Mouse (Mus musculus) intestine, embryonic 15.5 days (tissue): Measurements from ENCODE around the gene Ugt1a5. TPM values are rescaled to one million over a fixed set of nuclear protein-coding genes. Genes with fewer than 3 reads are reported as not detected.

Experiments
- ATAC-seq: fragments of 200-750 bp; cut with Nextera tagmentation; 2 replicates; pipeline ENCODE4 v1.8.0; 2017; ENCODE audit warnings: moderate TSS enrichment, moderate library complexity
- H3K27ac ChIP-seq: fragments of 300-500 bp; sonication (generic); 2 replicates; pipeline ENCODE4 v1.5.1; 2015; ENCODE audit warnings: mild to moderate bottlenecking, inconsistent platforms
- H3K27me3 ChIP-seq: fragments of 300-500 bp; sonication (generic); replicated peaks from 2 replicates; pipeline ENCODE4 v1.6.1; 2015; ENCODE audit warnings: inconsistent platforms
- H3K36me3 ChIP-seq: fragments of 300-500 bp; sonication (generic); 2 replicates; pipeline ENCODE4 v1.6.1; 2015; ENCODE audit warnings: inconsistent platforms
- H3K4me1 ChIP-seq: fragments of 300-500 bp; sonication (generic); replicated peaks from 2 replicates; pipeline ENCODE4 v1.6.1; 2015; ENCODE audit warnings: inconsistent platforms
- H3K4me2 ChIP-seq: fragments of 300-500 bp; sonication (generic); replicated peaks from 2 replicates; pipeline ENCODE4 v1.6.1; 2015; ENCODE audit warnings: mild to moderate bottlenecking, inconsistent platforms
- H3K4me3 ChIP-seq: fragments of 300-500 bp; sonication (generic); replicated peaks from 2 replicates; pipeline ENCODE4 v1.5.1; 2015; ENCODE audit warnings: inconsistent platforms
- H3K9ac ChIP-seq: fragments of 300-500 bp; sonication (generic); 2 replicates; pipeline ENCODE4 v1.6.1; 2015; ENCODE audit warnings: inconsistent platforms
- H3K9me3 ChIP-seq: fragments of 300-500 bp; sonication (generic); 2 replicates; pipeline ENCODE4 v1.6.1; 2016; ENCODE audit warnings: inconsistent platforms
- WGBS: fragments of 180-500 bp; shearing (Covaris S2); methylation state at CpG from one replicate; pipeline ENCODE4 v1.1.7; 2015; 5-methylcytosine and 5-hydroxymethylcytosine counted together
- polyA plus RNA-seq: library from polyadenylated mRNA; unstranded; fragments of >200 nt; fragmentation: Nextera tagmentation; extraction: Ambion mirVana; gene quantifications from 2 replicates; pipeline ENCODE4 v1.2.1, GENCODE M21; 2015

Ugt1a5 gene
- polyA plus RNA-seq, 1 experiment from 2014 or later, result not detected

GRCm38 (mm10) chr1:88260604-88261377 lies 95.0 kb downstream of the Ugt1a5 start:
- no peak overlapping the region for H3K9ac ChIP-seq
- WGBS, result 84% methylated on average over 10 of the region's 10 CpGs
- H3K4me1 ChIP-seq, result peaks cover 15% of the 10 kb centered on the region; the same call in 1 of the 2 replicates
- no peaks in the 10 kb centered on the region for H3K27me3 ChIP-seq
- ATAC-seq, result peak; percentile 0; the same call in 1 of the 2 replicates
- H3K9me3 ChIP-seq, result 0 out of 2 replicates have a peak, but pooled peaks cover 7% of the 10 kb centered on the region
- H3K36me3 ChIP-seq, result peaks cover 57% of the 10 kb centered on the region
- H3K4me3 ChIP-seq, result no peak overlapping the region
- no peak overlapping the region for H3K27ac ChIP-seq
- no peak overlapping the region for H3K4me2 ChIP-seq

- Histone ChIP-seq H3K4me1 (peaks cover 15% of the 10 kb centered on the region; the same call in 1 of the 2 replicates), H3K27ac (no peak overlapping the region), H3K4me3 (no peak overlapping the region), H3K9me3 (no peaks in the 10 kb centered on the region), H3K36me3 (peaks cover 66% of the 10 kb centered on the region), H3K4me2 (no peak overlapping the region), H3K9ac (no peak overlapping the region), H3K27me3 (no peaks in the 10 kb centered on the region)
- WGBS, result 82% methylated on average over 7 of the region's 7 CpGs
- ATAC-seq, result peak; percentile 8; the same call in 1 of the 2 replicates
Observed at GRCm38 (mm10) chr1:88261706-88262105, 95.9 kb downstream of the Ugt1a5 start.

- 73% methylated on average over 4 of the region's 4 CpGs for WGBS
- no peak overlapping the region for H3K27ac ChIP-seq
- ATAC-seq, result peak; percentile 7
Observed at GRCm38 (mm10) chr1:88262255-88262654, 96.4 kb downstream of the Ugt1a5 start.

GRCm38 (mm10) chr1:88262961-88263360 lies 97.1 kb downstream of the Ugt1a5 start:
- Histone ChIP-seq H3K4me1 (peaks cover 15% of the 10 kb centered on the region; the same call in 1 of the 2 replicates), H3K4me2 (no peak overlapping the region), H3K27ac (no peak overlapping the region), H3K27me3 (no peaks in the 10 kb centered on the region), H3K4me3 (no peak overlapping the region), H3K9me3 (no peaks in the 10 kb centered on the region), H3K36me3 (peaks cover 78% of the 10 kb centered on the region), H3K9ac (no peak overlapping the region)
- ATAC-seq, result no peak
- WGBS, result 72% methylated on average over 6 of the region's 6 CpGs

More at GRCm38 (mm10) chr1:88262255-88262654, 96.4 kb downstream of the Ugt1a5 start:
- Histone ChIP-seq H3K27me3 (no peaks in the 10 kb centered on the region), H3K4me2 (no peak overlapping the region), H3K36me3 (peaks cover 71% of the 10 kb centered on the region), H3K9me3 (no peaks in the 10 kb centered on the region), H3K4me1 (peaks cover 15% of the 10 kb centered on the region; the same call in 1 of the 2 replicates), H3K4me3 (no peak overlapping the region), H3K9ac (no peak overlapping the region)

- Histone ChIP-seq H3K9me3 (no peaks in the 10 kb centered on the region), H3K27ac (no peak overlapping the region)
- no peak for ATAC-seq
Observed at GRCm38 (mm10) chr1:88263778-88264177, 98.0 kb downstream of the Ugt1a5 start.

GRCm38 (mm10) chr1:88264237-88264868 lies 98.5 kb downstream of the Ugt1a5 start:
- Histone ChIP-seq H3K9me3 (no peaks in the 10 kb centered on the region), H3K27ac (no peak overlapping the region), H3K4me2 (no peak overlapping the region), H3K4me1 (peaks cover 12% of the 10 kb centered on the region; the same call in 1 of the 2 replicates), H3K36me3 (peaks cover 92% of the 10 kb centered on the region), H3K9ac (no peak overlapping the region), H3K27me3 (no peaks in the 10 kb centered on the region), H3K4me3 (no peak overlapping the region)
- no peak for ATAC-seq
- WGBS, result 84% methylated on average over 7 of the region's 7 CpGs

More at GRCm38 (mm10) chr1:88263778-88264177, 98.0 kb downstream of the Ugt1a5 start:
- 91% methylated on average over 5 of the region's 5 CpGs for WGBS
- H3K9ac ChIP-seq, result no peak overlapping the region
- H3K4me3 ChIP-seq, result no peak overlapping the region
- H3K27me3 ChIP-seq, result no peaks in the 10 kb centered on the region
- peaks cover 15% of the 10 kb centered on the region; the same call in 1 of the 2 replicates for H3K4me1 ChIP-seq
- H3K4me2 ChIP-seq, result no peak overlapping the region
- H3K36me3 ChIP-seq, result peaks cover 87% of the 10 kb centered on the region

GRCm38 (mm10) chr1:88264869-88265240 lies 99.0 kb downstream of the Ugt1a5 start:
- H3K4me3 ChIP-seq, result no peak overlapping the region
- H3K9me3 ChIP-seq, result no peaks in the 10 kb centered on the region
- H3K36me3 ChIP-seq, result peaks cover 97% of the 10 kb centered on the region
- no peaks in the 10 kb centered on the region for H3K27me3 ChIP-seq
- no peak overlapping the region for H3K27ac ChIP-seq
- 78% methylated on average over 4 of the region's 4 CpGs for WGBS
- no peak overlapping the region for H3K4me2 ChIP-seq
- no peak overlapping the region for H3K9ac ChIP-seq
- H3K4me1 ChIP-seq, result peaks cover 7% of the 10 kb centered on the region; the same call in 1 of the 2 replicates
- no peak for ATAC-seq

- no peak for ATAC-seq
- WGBS, result 89% methylated on average over 13 of the region's 13 CpGs
- H3K27ac ChIP-seq, result no peak overlapping the region
Observed at GRCm38 (mm10) chr1:88266123-88266522, 100.3 kb downstream of the Ugt1a5 start.

GRCm38 (mm10) chr1:88267489-88267888 lies 101.7 kb downstream of the Ugt1a5 start:
- Histone ChIP-seq H3K9me3 (no peaks in the 10 kb centered on the region), H3K4me2 (no peak overlapping the region), H3K27ac (no peak overlapping the region), H3K36me3 (peaks cover 84% of the 10 kb centered on the region), H3K9ac (no peak overlapping the region), H3K27me3 (no peaks in the 10 kb centered on the region), H3K4me3 (no peak overlapping the region), H3K4me1 (no peaks in the 10 kb centered on the region)
- ATAC-seq, result no peak
- WGBS, result 93% methylated on average over 6 of the region's 6 CpGs

More at GRCm38 (mm10) chr1:88266123-88266522, 100.3 kb downstream of the Ugt1a5 start:
- Histone ChIP-seq H3K9ac (no peak overlapping the region), H3K9me3 (no peaks in the 10 kb centered on the region), H3K27me3 (no peaks in the 10 kb centered on the region), H3K4me2 (no peak overlapping the region), H3K4me1 (0 out of 2 replicates have a peak, but pooled peaks cover 3% of the 10 kb centered on the region), H3K4me3 (no peak overlapping the region), H3K36me3 (peaks cover 86% of the 10 kb centered on the region)

- H3K27ac ChIP-seq, result no peak overlapping the region
- WGBS, result 83% methylated on average over 6 of the region's 6 CpGs
- ATAC-seq, result no peak
- H3K27me3 ChIP-seq, result no peaks in the 10 kb centered on the region
- no peaks in the 10 kb centered on the region for H3K9me3 ChIP-seq
- no peak overlapping the region for H3K4me3 ChIP-seq
- no peak overlapping the region for H3K4me2 ChIP-seq
- H3K4me1 ChIP-seq, result no peaks in the 10 kb centered on the region
- peaks cover 83% of the 10 kb centered on the region for H3K36me3 ChIP-seq
- H3K9ac ChIP-seq, result no peak overlapping the region
Observed at GRCm38 (mm10) chr1:88268070-88268469, 102.3 kb downstream of the Ugt1a5 start.
